Mouse (Mus musculus) erythroid progenitor cell, adult 5-6 weeks (primary cell): ENCODE measurements around the gene Rbm10. TPM values are rescaled to one million over a fixed set of nuclear protein-coding genes. Genes with fewer than 3 reads are reported as not detected.

ENCODE experiments used
- ATAC-seq: replicated peaks from 2 replicates; pipeline ENCODE4 v1.8.0; 2016; ENCODE audit warnings: moderate number of reproducible peaks, mild to moderate bottlenecking, moderate TSS enrichment, inconsistent platforms; ENCODE audit not compliant: poor library complexity, low FRiP score, severe bottlenecking
- total RNA-seq, 2 experiments: library from RNA; stranded (forward) in 1 of 2; stranded (reverse) in 1 of 2; fragments of 150-400 nt in 1 of 2; fragments of 186-747, 209-891 nt in 1 of 2; gene quantifications; 2 replicates each; pipeline versions ENCODE4 v1.2.3 to v1.2.4; 2015 to 2017; ENCODE audit warnings: low replicate concordance in 2 of 2

Rbm10 gene
- total RNA-seq, 2 experiments from 2014 or later, result 33.5 to 38.0 TPM

DNA sequence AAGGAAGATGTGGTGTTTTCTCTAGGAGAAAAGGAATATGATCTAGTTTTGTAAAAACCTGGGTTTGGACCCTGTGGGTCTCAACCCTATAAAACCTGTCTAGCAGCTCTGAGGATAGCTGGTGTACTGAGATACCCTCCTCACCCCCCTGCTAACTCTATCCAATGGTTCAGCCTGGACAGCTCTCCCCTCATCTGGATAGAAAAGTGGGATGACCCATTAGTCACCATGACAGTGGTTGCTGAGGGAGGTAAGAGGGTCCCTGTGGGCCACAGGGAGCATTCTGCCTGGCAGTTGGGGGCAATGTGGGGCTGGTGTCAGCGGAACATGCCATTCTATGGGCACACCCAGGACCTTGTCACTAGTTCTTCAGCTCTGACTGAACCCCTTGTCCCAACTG, 75.3 kb downstream of the Rbm10 start:
- no peak for ATAC-seq

DNA sequence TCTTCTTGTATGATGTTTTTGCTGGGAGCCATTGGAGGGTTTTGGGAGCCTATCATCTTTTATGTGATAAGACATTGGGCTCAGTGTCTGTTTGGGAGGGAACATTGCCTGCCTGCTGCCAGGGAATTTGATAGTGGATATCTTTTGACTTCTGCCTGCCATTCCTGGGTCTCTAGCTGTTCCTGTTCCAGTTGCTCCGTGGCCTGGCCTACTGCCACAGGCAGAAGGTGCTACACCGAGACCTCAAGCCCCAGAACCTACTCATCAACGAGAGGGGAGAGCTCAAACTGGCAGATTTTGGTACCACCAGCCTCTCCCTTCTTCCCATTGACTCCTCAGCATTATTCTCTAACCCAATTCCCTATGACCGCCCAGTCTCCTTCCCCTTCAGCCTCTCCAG, 78.5 kb downstream of the Rbm10 start:
- no peak for ATAC-seq

Other genes with a start within 250 kb of the Rbm10 start
- 9.7 and 10.5 TPM in 2 replicates for gene Jade3, start 191.8 kb upstream of the Rbm10 start, total RNA-seq (2015; ENCODE audit: low replicate concordance)
- 6.8 and 12.6 TPM in 2 replicates for gene Jade3, start 191.8 kb upstream of the Rbm10 start, total RNA-seq (2017; ENCODE audit: low replicate concordance)
- not detected in 2 replicates for gene Rgn, start 67.7 kb upstream of the Rbm10 start, total RNA-seq (2015; ENCODE audit: low replicate concordance)
- not detected in 2 replicates for gene Rgn, start 67.7 kb upstream of the Rbm10 start, total RNA-seq (2017; ENCODE audit: low replicate concordance)
- 87.2 and 95.9 TPM in 2 replicates for gene Ndufb11, start 116 bp downstream of the Rbm10 start, total RNA-seq (2015; ENCODE audit: low replicate concordance)
- gene Ndufb11, start 116 bp downstream of the Rbm10 start, total RNA-seq (2017; ENCODE audit: low replicate concordance), result 30.8 and 55.7 TPM in 2 replicates
- 59.9 and 60.9 TPM in 2 replicates for gene Uba1, start 40.8 kb downstream of the Rbm10 start, total RNA-seq (2015; ENCODE audit: low replicate concordance)
- 62.3 and 63.2 TPM in 2 replicates for gene Uba1, start 40.8 kb downstream of the Rbm10 start, total RNA-seq (2017; ENCODE audit: low replicate concordance)
- 112 and 120 TPM in 2 replicates for gene Cdk16, start 70.5 kb downstream of the Rbm10 start, total RNA-seq (2015; ENCODE audit: low replicate concordance)
- 56.3 and 60.6 TPM in 2 replicates for gene Cdk16, start 70.5 kb downstream of the Rbm10 start, total RNA-seq (2017; ENCODE audit: low replicate concordance)
- 2.9 and 3.6 TPM in 2 replicates for gene Usp11, start 86.4 kb downstream of the Rbm10 start, total RNA-seq (2015; ENCODE audit: low replicate concordance)
- 0.64 and 6.4 TPM in 2 replicates for gene Usp11, start 86.4 kb downstream of the Rbm10 start, total RNA-seq (2017; ENCODE audit: low replicate concordance)
- 33.5 and 35.7 TPM in 2 replicates for gene Araf, start 180.3 kb downstream of the Rbm10 start, total RNA-seq (2015; ENCODE audit: low replicate concordance)
- 14.0 and 16.5 TPM in 2 replicates for gene Araf, start 180.3 kb downstream of the Rbm10 start, total RNA-seq (2017; ENCODE audit: low replicate concordance)